Mouse (Mus musculus): ENCODE data around the gene Lrrc8d. TPM values are rescaled to one million over a fixed set of nuclear protein-coding genes. Genes with fewer than 3 reads are reported as not detected.

Lrrc8d gene
- total and polyA plus RNA-seq, 2 experiments from 2014 or later: 16.8 to 37.2 TPM

- no peaks in the 10 kb centered on the region for H3K36me3 ChIP-seq (ENCODE audit: insufficient read depth)
- H3K9me3 ChIP-seq (ENCODE audit: low read length): no peaks in the 10 kb centered on the region
- no peaks in the 10 kb centered on the region for H3K27me3 ChIP-seq (ENCODE audit: insufficient read depth, low read length)
- H3K4me2 ChIP-seq (ENCODE audit: low read depth): no peak overlapping the region
- H3K4me1 ChIP-seq (ENCODE audit: insufficient read depth): peaks cover 6% of the 10 kb centered on the region; the same call in 1 of the 2 replicates
- no peak overlapping the region for H3K27ac ChIP-seq (ENCODE audit: low read depth, low read length)
- no peak overlapping the region for H3K4me3 ChIP-seq (ENCODE audit: low read depth, low read length)
- no peak for DNase-seq
- no peak overlapping the region for H3K9ac ChIP-seq
- WGBS: 76% methylated on average over 3 of the region's 3 CpGs
- no peak for ATAC-seq
- TF ChIP-seq CTCF (IDR thresholded peaks at IDR 0.05; ENCODE audit: low read depth): no peak
Measured at GRCm38 (mm10) chr5:105871140-105871539, 171.4 kb downstream of the Lrrc8d start.

GRCm38 (mm10) chr5:105872176-105872575 is 172.4 kb downstream of the Lrrc8d start:
- no peaks in the 10 kb centered on the region for H3K9me3 ChIP-seq (ENCODE audit: low read length)
- H3K9ac ChIP-seq: no peak overlapping the region
- ATAC-seq (no peak), DNase-seq (no peak)
- H3K4me3 ChIP-seq (ENCODE audit: low read depth, low read length): no peak overlapping the region
- H3K4me1 ChIP-seq (ENCODE audit: insufficient read depth): peaks cover 6% of the 10 kb centered on the region; the same call in 1 of the 2 replicates
- H3K27ac ChIP-seq (ENCODE audit: low read depth, low read length): no peak overlapping the region
- WGBS: 85% methylated on average over 8 of the region's 8 CpGs
- no peak for TF ChIP-seq CTCF (IDR thresholded peaks at IDR 0.05; ENCODE audit: low read depth)
- H3K4me2 ChIP-seq (ENCODE audit: low read depth): no peak overlapping the region
- no peaks in the 10 kb centered on the region for H3K36me3 ChIP-seq (ENCODE audit: insufficient read depth)
- no peaks in the 10 kb centered on the region for H3K27me3 ChIP-seq (ENCODE audit: insufficient read depth, low read length)

DNA sequence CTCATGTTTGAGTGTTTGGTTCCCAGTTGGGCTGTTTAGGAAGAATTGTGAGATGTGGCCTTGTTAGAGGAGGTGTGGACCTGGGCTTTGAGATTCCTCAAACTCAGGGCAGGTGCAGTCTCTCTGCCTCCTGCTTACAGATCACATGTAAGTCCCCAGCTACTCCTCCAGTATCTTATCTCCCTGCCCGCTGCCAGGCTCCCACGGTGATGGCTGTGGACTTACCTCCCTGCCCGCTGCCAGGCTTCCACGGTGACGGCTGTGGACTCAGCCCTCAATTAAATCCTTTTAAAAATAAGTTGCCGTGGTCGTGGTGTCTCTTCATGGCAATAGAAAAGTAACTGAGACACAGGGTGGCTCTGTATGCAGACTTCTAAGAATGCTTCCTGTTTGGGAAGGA is 173.1 kb downstream of the Lrrc8d start:
- H3K9ac ChIP-seq: no peak overlapping the region
- ATAC-seq: no peak
- no peaks in the 10 kb centered on the region for H3K9me3 ChIP-seq (ENCODE audit: low read length)
- no peak for DNase-seq
- WGBS: 57% methylated on average over 7 of the region's 7 CpGs
- H3K4me1 ChIP-seq (ENCODE audit: insufficient read depth): peaks cover 8% of the 10 kb centered on the region; the same call in 1 of the 2 replicates
- TF ChIP-seq CTCF (IDR thresholded peaks at IDR 0.05; ENCODE audit: low read depth): no peak
- no peaks in the 10 kb centered on the region for H3K36me3 ChIP-seq (ENCODE audit: insufficient read depth)
- H3K27ac ChIP-seq (ENCODE audit: low read depth, low read length): no peak overlapping the region
- no peak overlapping the region for H3K4me3 ChIP-seq (ENCODE audit: low read depth, low read length)
- H3K27me3 ChIP-seq (ENCODE audit: insufficient read depth, low read length): no peaks in the 10 kb centered on the region
- H3K4me2 ChIP-seq (ENCODE audit: low read depth): no peak overlapping the region

DNA sequence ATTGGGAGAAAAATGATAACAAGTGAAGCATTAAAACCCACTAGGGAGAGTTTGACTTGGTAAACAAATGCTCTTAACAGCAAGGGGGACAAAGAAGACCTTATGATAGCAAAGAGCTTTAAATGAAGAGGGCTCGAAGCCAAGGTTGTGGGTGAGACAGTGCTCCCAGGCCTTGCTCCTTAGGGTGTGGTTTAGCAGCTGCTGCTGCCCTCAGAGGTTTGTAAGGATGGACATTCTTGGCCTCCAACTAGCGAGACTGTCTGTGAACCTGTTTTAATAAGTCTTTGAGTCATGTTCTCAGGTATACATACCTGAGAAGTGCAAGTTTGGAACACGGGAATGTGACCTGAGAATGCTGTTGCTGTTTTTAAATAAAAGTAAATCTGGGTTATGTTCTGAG is 174.0 kb downstream of the Lrrc8d start:
- no peak for TF ChIP-seq CTCF (IDR thresholded peaks at IDR 0.05; ENCODE audit: low read depth)
- Histone ChIP-seq H3K9ac (no peak overlapping the region), H3K4me3 (ENCODE audit: low read depth, low read length) (no peak overlapping the region), H3K36me3 (ENCODE audit: insufficient read depth) (no peaks in the 10 kb centered on the region), H3K4me2 (ENCODE audit: low read depth) (no peak overlapping the region), H3K27me3 (ENCODE audit: insufficient read depth, low read length) (no peaks in the 10 kb centered on the region), H3K27ac (ENCODE audit: low read depth, low read length) (no peak overlapping the region), H3K4me1 (ENCODE audit: insufficient read depth) (peaks cover 11% of the 10 kb centered on the region; the same call in 1 of the 2 replicates), H3K9me3 (ENCODE audit: low read length) (no peaks in the 10 kb centered on the region)
- DNase-seq: no peak
- WGBS: 79% methylated on average over 3 of the region's 3 CpGs
- ATAC-seq: no peak

DNA sequence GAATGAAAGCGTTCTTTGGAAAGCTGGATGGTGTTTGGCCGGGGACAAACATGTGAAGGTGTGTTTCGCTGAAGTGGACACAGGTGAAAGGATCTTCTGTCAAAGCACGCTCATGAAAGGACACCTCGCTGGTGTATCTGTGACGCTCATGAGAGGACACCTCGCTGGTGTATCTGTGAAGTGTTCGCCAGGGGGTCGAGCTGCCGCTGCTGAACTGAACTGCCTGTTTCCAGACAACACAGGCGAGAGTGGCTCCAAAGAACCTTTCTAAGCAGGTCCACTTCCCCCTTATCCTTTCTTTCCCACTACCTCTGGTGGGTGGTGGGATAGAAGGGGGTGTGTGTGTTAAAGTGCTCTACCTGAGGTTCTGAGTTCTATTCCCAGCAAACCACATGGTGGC is 174.7 kb downstream of the Lrrc8d start:
- H3K27me3 ChIP-seq (ENCODE audit: insufficient read depth, low read length): no peaks in the 10 kb centered on the region
- WGBS: 95% methylated on average over 11 of the region's 11 CpGs
- no peak overlapping the region for H3K9ac ChIP-seq
- no peaks in the 10 kb centered on the region for H3K9me3 ChIP-seq (ENCODE audit: low read length)
- no peak for TF ChIP-seq CTCF (IDR thresholded peaks at IDR 0.05; ENCODE audit: low read depth)
- peaks cover 15% of the 10 kb centered on the region; the same call in 1 of the 2 replicates for H3K4me1 ChIP-seq (ENCODE audit: insufficient read depth)
- no peak overlapping the region for H3K27ac ChIP-seq (ENCODE audit: low read depth, low read length)
- H3K4me3 ChIP-seq (ENCODE audit: low read depth, low read length): no peak overlapping the region
- no peak for DNase-seq
- H3K4me2 ChIP-seq (ENCODE audit: low read depth): no peak overlapping the region
- H3K36me3 ChIP-seq (ENCODE audit: insufficient read depth): no peaks in the 10 kb centered on the region
- ATAC-seq: no peak

DNA sequence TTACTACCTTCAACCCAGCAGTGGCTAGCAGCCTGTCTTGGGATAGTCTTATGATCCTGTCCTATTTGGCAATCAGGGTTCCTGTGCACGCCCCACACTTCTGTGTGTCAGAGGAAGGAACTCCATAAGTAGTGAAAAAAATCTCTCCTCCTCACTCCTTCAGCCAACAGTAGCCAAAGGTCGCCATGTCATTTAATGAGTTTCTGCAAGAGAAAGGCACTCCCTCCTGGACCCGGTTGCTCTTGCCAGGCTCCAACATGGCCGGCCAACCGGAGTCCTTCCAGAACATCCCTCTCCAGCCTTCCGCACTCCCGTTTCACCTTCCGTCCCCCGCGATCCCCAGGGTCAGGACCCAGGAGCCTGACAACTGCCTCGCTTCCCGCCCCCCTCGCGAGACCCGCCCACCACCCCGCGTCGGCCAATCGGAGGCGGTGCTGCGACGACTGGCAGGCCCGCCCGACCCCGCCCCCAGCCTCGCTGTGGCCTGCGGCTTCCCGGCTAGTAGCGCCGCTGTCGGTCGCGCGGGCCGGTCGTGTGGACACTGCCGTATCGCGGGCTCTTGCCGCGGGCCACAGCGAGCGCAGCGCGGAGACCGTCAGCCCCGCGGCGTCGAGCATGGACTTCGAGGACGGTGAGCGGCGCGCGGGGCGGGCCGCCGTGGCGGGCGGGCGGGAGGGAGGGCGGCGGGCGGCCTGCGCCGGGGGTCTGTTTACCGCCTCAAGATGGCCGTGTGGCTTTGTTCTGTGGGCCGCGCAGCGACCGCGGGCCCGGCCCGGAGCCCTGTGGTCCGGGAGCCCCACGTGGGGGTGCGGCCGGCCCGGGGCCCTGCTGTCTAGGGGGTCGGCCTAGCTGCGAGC is 176.5 kb downstream of the Lrrc8d start, which contains the start of gene Zfp326:
TSS of gene Zfp326 (plus strand) at position 498 of the 857 bp plus-strand sequence.
- ATAC-seq (peak; percentile 97), DNase-seq (peak; percentile 91)
- H3K9ac ChIP-seq: peak within 1 kb of the TSS; percentile 99
- peak within 1 kb of the TSS; percentile 69 for H3K4me2 ChIP-seq (ENCODE audit: low read depth)
- 1% methylated on average over 65 of the region's 83 CpGs for WGBS
- TF ChIP-seq CTCF (IDR thresholded peaks at IDR 0.05; ENCODE audit: low read depth): no peak
- peak within 1 kb of the TSS; percentile 99 for H3K4me3 ChIP-seq (ENCODE audit: low read depth, low read length)
- no peaks in the 10 kb centered on the region for H3K9me3 ChIP-seq (ENCODE audit: low read length)
- no peaks in the 10 kb centered on the region for H3K36me3 ChIP-seq (ENCODE audit: insufficient read depth)
- peak within 1 kb of the TSS; percentile 91 for H3K27ac ChIP-seq (ENCODE audit: low read depth, low read length)
- H3K27me3 ChIP-seq (ENCODE audit: insufficient read depth, low read length): no peaks in the 10 kb centered on the region
- H3K4me1 ChIP-seq (ENCODE audit: insufficient read depth): peaks cover 17% of the 10 kb centered on the region; the same call in 1 of the 2 replicates
